Mouse (Mus musculus) limb, embryonic 14.5 days (tissue): ENCODE measurements around the gene Psd. TPM values are rescaled to one million over a fixed set of nuclear protein-coding genes. Genes with fewer than 3 reads are reported as not detected.

Experiments used
- ATAC-seq: fragments of 200-750 bp; cut with Nextera tagmentation; 2 replicates; pipeline ENCODE4 v1.8.0; 2017; ENCODE audit warnings: low read depth, moderate number of reproducible peaks, moderate TSS enrichment; ENCODE audit not compliant: low FRiP score
- DNase-seq: peaks from one replicate; pipeline ENCODE4 v3.0.0-alpha.2; 2015; ENCODE audit warnings: low spot score
- H3K27ac ChIP-seq: fragments of 300-500 bp; sonication (generic); replicated peaks from 2 replicates; pipeline ENCODE4 v1.5.1; 2014; ENCODE audit warnings: low read depth, mild to moderate bottlenecking, low read length, moderate library complexity, mixed read lengths
- H3K27me3 ChIP-seq: fragments of 300-500 bp; sonication (generic); 2 replicates; pipeline ENCODE4 v1.6.1; 2014; ENCODE audit warnings: low read length, mixed read lengths; ENCODE audit not compliant: control insufficient read depth, insufficient read depth
- H3K36me3 ChIP-seq: fragments of 300-500 bp; sonication (generic); 2 replicates; pipeline ENCODE4 v1.6.1; 2014; ENCODE audit warnings: mild to moderate bottlenecking, low read length, moderate library complexity, mixed read lengths; ENCODE audit not compliant: control insufficient read depth, insufficient read depth
- H3K4me1 ChIP-seq: fragments of 300-500 bp; sonication (generic); 2 replicates; pipeline ENCODE4 v1.6.1; 2014; ENCODE audit warnings: antibody characterized with exemption, low read length, mixed read lengths; ENCODE audit not compliant: control insufficient read depth, insufficient read depth
- H3K4me2 ChIP-seq: fragments of 300-500 bp; sonication (generic); replicated peaks from 2 replicates; pipeline ENCODE4 v1.6.1; 2014; ENCODE audit warnings: low read depth, mild to moderate bottlenecking, low read length, moderate library complexity; ENCODE audit not compliant: severe bottlenecking
- H3K4me3 ChIP-seq: fragments of 300-500 bp; sonication (generic); replicated peaks from 2 replicates; pipeline ENCODE4 v1.5.1; 2014; ENCODE audit warnings: low read length
- H3K9ac ChIP-seq: fragments of 300-500 bp; sonication (generic); 2 replicates; pipeline ENCODE4 v1.6.1; 2014; ENCODE audit warnings: mild to moderate bottlenecking, low read depth, low read length, moderate library complexity; ENCODE audit not compliant: severe bottlenecking
- H3K9me3 ChIP-seq: fragments of 300-500 bp; sonication (generic); 2 replicates; pipeline ENCODE4 v1.6.1; 2016; ENCODE audit warnings: low read length; ENCODE audit not compliant: control insufficient read depth
- POLR2A ChIP-seq: fragments of 200-500 bp; IDR thresholded peaks from 2 replicates; pipeline ENCODE4 v1.8.0; 2012; ENCODE audit warnings: inconsistent platforms, mild to moderate bottlenecking, moderate library complexity, borderline replicate concordance; ENCODE audit not compliant: insufficient read depth, insufficient read length; ENCODE audit errors: extremely low read depth
- WGBS: fragments of 180-500 bp; shearing (Covaris S2); extraction: QIAGEN DNeasy Blood & Tissue Kit; methylation state at CpG from one replicate; pipeline ENCODE4 v1.1.7; 2014; 5-methylcytosine and 5-hydroxymethylcytosine counted together
- polyA plus RNA-seq, 2 experiments: library from polyadenylated mRNA; depleted of rRNA in 1 of 2; stranded (reverse) in 1 of 2; unstranded in 1 of 2; fragments of >200 nt; fragmentation: Nextera tagmentation in 1 of 2; extraction: Ambion mirVana in 1 of 2; gene quantifications; 2 replicates each; pipeline versions ENCODE4 v1.2.1 to v1.2.3; 2012 to 2014

The Psd gene
- polyA plus RNA-seq, 2 experiments = 5.5 to 7.8 TPM

GRCm38 (mm10) chr19:46347146-46347545 is 20.2 kb upstream of the Psd start:
- H3K27ac ChIP-seq = no peak overlapping the region
- ATAC-seq (no peak), DNase-seq (no peak)
- H3K4me2 ChIP-seq = no peak overlapping the region
- no peaks in the 10 kb centered on the region for H3K27me3 ChIP-seq
- 0 out of 2 replicates have a peak, but pooled peaks cover 7% of the 10 kb centered on the region for H3K4me1 ChIP-seq
- no peak overlapping the region for H3K9ac ChIP-seq
- H3K36me3 ChIP-seq = no peaks in the 10 kb centered on the region
- TF ChIP-seq POLR2A = no peak
- WGBS = 93% methylated on average over 1 of the region's 1 CpGs
- H3K4me3 ChIP-seq = no peak overlapping the region
- H3K9me3 ChIP-seq = no peaks in the 10 kb centered on the region

DNA sequence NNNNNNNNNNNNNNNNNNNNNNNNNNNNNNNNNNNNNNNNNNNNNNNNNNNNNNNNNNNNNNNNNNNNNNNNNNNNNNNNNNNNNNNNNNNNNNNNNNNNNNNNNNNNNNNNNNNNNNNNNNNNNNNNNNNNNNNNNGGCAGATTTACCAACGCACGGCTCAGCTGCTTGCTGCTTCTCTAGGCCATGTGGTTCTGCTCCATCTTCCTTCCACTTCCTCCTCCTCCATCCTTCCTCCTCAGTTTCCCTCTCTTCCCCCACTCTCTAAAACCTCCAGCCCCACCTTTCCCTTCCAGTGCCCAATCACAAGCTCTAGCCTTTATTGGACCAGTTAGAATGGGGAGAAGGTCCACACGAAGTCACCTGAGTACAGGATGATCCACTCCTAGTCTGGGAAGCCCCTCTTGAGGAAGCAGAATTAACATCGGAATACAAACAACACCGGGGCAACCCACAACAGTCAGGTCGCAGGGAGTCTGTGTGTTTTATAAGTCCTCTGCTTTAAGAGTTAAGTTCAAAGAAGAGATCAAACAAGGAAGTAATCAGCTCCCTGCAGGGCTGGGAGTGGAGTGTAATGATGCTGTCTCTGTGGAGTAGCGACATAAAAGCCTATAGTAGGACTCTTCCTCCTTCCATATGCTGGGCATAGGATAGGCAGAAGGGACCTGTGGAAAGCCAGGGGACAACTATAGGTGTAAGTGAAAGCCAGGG is 17.9 kb upstream of the Psd start:
- Histone ChIP-seq H3K27me3 (no peaks in the 10 kb centered on the region), H3K4me2 (no peak overlapping the region), H3K36me3 (no peaks in the 10 kb centered on the region), H3K4me1 (0 out of 2 replicates have a peak, but pooled peaks cover 5% of the 10 kb centered on the region), H3K9ac (no peak overlapping the region), H3K4me3 (no peak overlapping the region), H3K9me3 (no peaks in the 10 kb centered on the region), H3K27ac (no peak overlapping the region)
- no peak for ATAC-seq
- 12% methylated on average over 7 of the region's 7 CpGs for WGBS
- TF ChIP-seq POLR2A = no peak
- DNase-seq = no peak

GRCm38 (mm10) chr19:46339287-46339971 is 12.5 kb upstream of the Psd start:
- peak overlapping the region; percentile 10; the same call in 1 of the 2 replicates for H3K27ac ChIP-seq
- 64% methylated on average over 7 of the region's 7 CpGs for WGBS
- H3K9ac ChIP-seq = 0 out of 2 replicates have a peak overlapping the region, but pooled peaks have one; percentile 6
- no peak overlapping the region for H3K4me3 ChIP-seq
- DNase-seq (no peak), ATAC-seq (no peak)
- H3K4me2 ChIP-seq = peak overlapping the region; percentile 32
- H3K9me3 ChIP-seq = no peaks in the 10 kb centered on the region
- H3K4me1 ChIP-seq = peaks cover 12% of the 10 kb centered on the region; the same call in 1 of the 2 replicates
- no peak for TF ChIP-seq POLR2A
- H3K27me3 ChIP-seq = no peaks in the 10 kb centered on the region
- no peaks in the 10 kb centered on the region for H3K36me3 ChIP-seq

DNA sequence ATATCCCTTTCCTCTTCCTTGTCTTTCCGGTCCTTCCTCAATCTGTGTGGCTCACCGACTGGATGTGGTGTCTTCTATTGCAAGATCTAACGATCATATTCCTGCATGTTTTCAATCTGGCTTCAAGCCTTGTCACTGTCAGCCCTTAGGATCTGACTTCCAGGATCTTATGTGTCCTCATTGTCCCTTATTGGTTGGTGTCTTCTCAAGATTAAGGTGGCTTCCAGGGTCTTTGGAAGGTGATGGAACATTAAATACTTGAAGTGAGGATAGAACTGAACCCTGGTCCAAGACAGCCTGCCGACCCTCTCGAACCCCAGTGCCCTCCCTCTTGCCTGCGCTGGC is 12.0 kb upstream of the Psd start:
- Histone ChIP-seq H3K27me3 (no peaks in the 10 kb centered on the region), H3K27ac (0 out of 2 replicates have a peak overlapping the region, but pooled peaks have one; percentile 10), H3K4me3 (peak overlapping the region; percentile 77), H3K9me3 (no peaks in the 10 kb centered on the region), H3K4me2 (peak overlapping the region; percentile 32), H3K9ac (no peak overlapping the region), H3K4me1 (peaks cover 12% of the 10 kb centered on the region; the same call in 1 of the 2 replicates), H3K36me3 (no peaks in the 10 kb centered on the region)
- 53% methylated on average over 6 of the region's 6 CpGs for WGBS
- ATAC-seq (no peak), DNase-seq (no peak)
- TF ChIP-seq POLR2A = no peak

GRCm38 (mm10) chr19:46338331-46338936 is 11.5 kb upstream of the Psd start, which contains the start of gene Cuedc2:
TSS of gene Cuedc2 (minus strand) at chr19:46338702.
- H3K27me3 ChIP-seq = no peaks in the 10 kb centered on the region
- under 1% methylated on average over 24 of the region's 31 CpGs for WGBS
- peak; percentile 97 for DNase-seq
- peak within 1 kb of the TSS; percentile 76 for H3K4me2 ChIP-seq
- ATAC-seq = peak; percentile 94
- H3K4me3 ChIP-seq = peak within 1 kb of the TSS; percentile 77
- H3K9me3 ChIP-seq = no peaks in the 10 kb centered on the region
- H3K9ac ChIP-seq = peak within 1 kb of the TSS; percentile 75
- peaks cover 12% of the 10 kb centered on the region; the same call in 1 of the 2 replicates for H3K4me1 ChIP-seq
- no peak for TF ChIP-seq POLR2A
- no peaks in the 10 kb centered on the region for H3K36me3 ChIP-seq
- H3K27ac ChIP-seq = 0 out of 2 replicates have a peak within 1 kb of the TSS, but pooled peaks have one; percentile 10
